Mouse (Mus musculus): ENCODE measurements around the gene Enox2.

DNA sequence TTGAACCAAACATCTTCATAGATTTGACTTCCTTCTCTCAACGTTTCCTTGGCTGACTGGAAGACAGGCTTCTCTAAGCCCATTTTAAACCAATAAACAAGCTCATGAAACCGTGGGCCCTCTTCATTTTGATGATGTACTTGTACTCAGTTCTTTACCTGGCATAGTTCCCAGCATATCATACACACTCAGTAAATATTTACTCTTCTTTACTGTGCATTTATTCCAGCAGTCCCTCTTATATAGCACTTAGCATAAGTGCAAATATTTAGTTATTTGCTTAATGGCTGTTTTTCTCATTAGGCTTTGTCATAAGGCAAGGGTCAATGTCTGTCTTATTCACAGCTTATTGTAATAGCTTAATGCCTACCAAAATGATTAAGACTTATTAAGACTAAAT lies 133.8 kb downstream of the Enox2 start:
- TF ChIP-seq CTCF (conservative IDR thresholded peaks at IDR 0.05; ENCODE audit: low read length), result no peak
- TF ChIP-seq POU5F1 (IDR thresholded peaks at IDR 0.05; ENCODE audit: borderline replicate concordance, low read length), result no peak
- TF ChIP-seq NANOG (IDR thresholded peaks at IDR 0.05; ENCODE audit: borderline replicate concordance, low read length), result no peak
